In genomic region chr5:125271531-125272203, GRCm38 (mm10) we compare ENCODE assay signal across 7 mouse cellular contexts.
A peak's percentile ranks its signal among the peaks of the same experiment; 100 is the strongest.
DNase-seq lines count a peak whose midpoint lies in the region; ATAC-seq and TF ChIP-seq lines count a peak whose summit lies in the region.

No protein-coding gene starts in this region.

- TF ChIP-seq CTCF in left cerebral cortex, adult 2 months (IDR thresholded peaks at IDR 0.05) = peak; percentile 98

- no peak overlapping the region for H3K4me3 ChIP-seq in left cerebral cortex, adult 2 months

- DNase-seq in T-cell, adult 2 months (ENCODE audit: low spot score) = peak; percentile 52
- peak; percentile 87 for DNase-seq in cerebellum, adult 8-10 months
- DNase-seq in left cerebral cortex, adult 2 months (ENCODE audit: extremely low spot score in 1 of 2, low spot score in 2 of 2) = peak; percentile 79 to 84
- peak; percentile 30 to 71 for DNase-seq in spleen, adult 18-20 months

- no peak overlapping the region for H3K27ac ChIP-seq in left cerebral cortex, adult 2 months

- intact Hi-C loops in left cerebral cortex, adult 2 months (cut with DNase I) = loop anchor here (1.0 to 5.0 kb wide), 4 partner anchors 234 to 363 kb away; no protein-coding TSS in a partner anchor

- 0 out of 2 replicates have a peak, but pooled peaks have one; percentile 22 for ATAC-seq in frontal cortex, adult (ENCODE audit: low TSS enrichment)
- ATAC-seq in inflammation-experienced regulatory T-cells, adult 6 months = peak; percentile 48
- peak; percentile 51 for ATAC-seq in megakaryocyte-erythroid progenitor cell, adult 5-6 weeks (replicated peaks; ENCODE audit: low FRiP score, low TSS enrichment, poor library complexity, severe bottlenecking)
